Mouse (Mus musculus) small intestine, adult 2 months (tissue): ENCODE data around the gene Tbxas1.

Experiments
- CTCF ChIP-seq: fragments of 200-500 bp; IDR thresholded peaks from 2 replicates; pipeline ENCODE4 v1.5.1; 2012; ENCODE audit warnings: low read depth, mild to moderate bottlenecking, control low read depth, inconsistent platforms, low read length, moderate library complexity, mixed read lengths; ENCODE audit not compliant: insufficient replicate concordance, insufficient read length; ENCODE audit errors: extremely low read depth
- POLR2A ChIP-seq: fragments of 200-500 bp; IDR thresholded peaks from 2 replicates; pipeline ENCODE4 v1.6.1; 2012; ENCODE audit warnings: low read depth, mild to moderate bottlenecking, control low read depth, inconsistent platforms, low read length, moderate library complexity

GRCm38 (mm10) chr6:39059547-39060497, 184.6 kb downstream of the Tbxas1 start:
- TF ChIP-seq CTCF: no peak
- no peak for TF ChIP-seq POLR2A
